Mouse (Mus musculus) midbrain, embryonic 15.5 days (tissue): ENCODE data around the gene Apoh. TPM values are rescaled to one million over a fixed set of nuclear protein-coding genes. Genes with fewer than 3 reads are reported as not detected.
A peak's percentile ranks its signal among the peaks of the same experiment; 100 is the strongest.

ENCODE experiments used
- ATAC-seq: fragments of 200-750 bp; cut with Nextera tagmentation; replicated peaks from 2 replicates; pipeline ENCODE4 v1.8.0; 2017; ENCODE audit warnings: moderate TSS enrichment
- H3K27ac ChIP-seq: fragments of 300-500 bp; sonication (generic); 2 replicates; pipeline ENCODE4 v1.5.1; 2015; ENCODE audit warnings: mild to moderate bottlenecking, inconsistent platforms
- H3K27me3 ChIP-seq: fragments of 300-500 bp; sonication (generic); replicated peaks from 2 replicates; pipeline ENCODE4 v1.6.1; 2015; ENCODE audit warnings: inconsistent platforms
- H3K36me3 ChIP-seq: fragments of 300-500 bp; sonication (generic); replicated peaks from 2 replicates; pipeline ENCODE4 v1.6.1; 2015; ENCODE audit warnings: inconsistent platforms
- H3K4me1 ChIP-seq: fragments of 300-500 bp; sonication (generic); 2 replicates; pipeline ENCODE4 v1.6.1; 2015; ENCODE audit warnings: inconsistent platforms
- H3K4me2 ChIP-seq: fragments of 300-500 bp; sonication (generic); 2 replicates; pipeline ENCODE4 v1.6.1; 2015; ENCODE audit warnings: inconsistent platforms, mild to moderate bottlenecking, moderate library complexity
- H3K4me3 ChIP-seq: fragments of 300-500 bp; sonication (generic); 2 replicates; pipeline ENCODE4 v1.5.1; 2015; ENCODE audit warnings: mild to moderate bottlenecking, inconsistent platforms
- H3K9ac ChIP-seq: fragments of 300-500 bp; sonication (generic); 2 replicates; pipeline ENCODE4 v1.6.1; 2015; ENCODE audit warnings: mild to moderate bottlenecking, inconsistent platforms
- H3K9me3 ChIP-seq: fragments of 300-500 bp; sonication (generic); 2 replicates; pipeline ENCODE4 v1.6.1; 2016; ENCODE audit warnings: inconsistent platforms
- WGBS: fragments of 180-500 bp; shearing (Covaris S2); methylation state at CpG from one replicate; pipeline ENCODE4 v1.1.7; 2015; ENCODE audit warnings: mixed read lengths; 5-methylcytosine and 5-hydroxymethylcytosine counted together
- polyA plus RNA-seq: library from polyadenylated mRNA; unstranded; fragments of >200 nt; fragmentation: Nextera tagmentation; extraction: Ambion mirVana; gene quantifications from 2 replicates; pipeline ENCODE4 v1.2.1, GENCODE M21; 2015

Gene Apoh
- polyA plus RNA-seq, 1 experiment from 2014 or later = 0.28 TPM

DNA sequence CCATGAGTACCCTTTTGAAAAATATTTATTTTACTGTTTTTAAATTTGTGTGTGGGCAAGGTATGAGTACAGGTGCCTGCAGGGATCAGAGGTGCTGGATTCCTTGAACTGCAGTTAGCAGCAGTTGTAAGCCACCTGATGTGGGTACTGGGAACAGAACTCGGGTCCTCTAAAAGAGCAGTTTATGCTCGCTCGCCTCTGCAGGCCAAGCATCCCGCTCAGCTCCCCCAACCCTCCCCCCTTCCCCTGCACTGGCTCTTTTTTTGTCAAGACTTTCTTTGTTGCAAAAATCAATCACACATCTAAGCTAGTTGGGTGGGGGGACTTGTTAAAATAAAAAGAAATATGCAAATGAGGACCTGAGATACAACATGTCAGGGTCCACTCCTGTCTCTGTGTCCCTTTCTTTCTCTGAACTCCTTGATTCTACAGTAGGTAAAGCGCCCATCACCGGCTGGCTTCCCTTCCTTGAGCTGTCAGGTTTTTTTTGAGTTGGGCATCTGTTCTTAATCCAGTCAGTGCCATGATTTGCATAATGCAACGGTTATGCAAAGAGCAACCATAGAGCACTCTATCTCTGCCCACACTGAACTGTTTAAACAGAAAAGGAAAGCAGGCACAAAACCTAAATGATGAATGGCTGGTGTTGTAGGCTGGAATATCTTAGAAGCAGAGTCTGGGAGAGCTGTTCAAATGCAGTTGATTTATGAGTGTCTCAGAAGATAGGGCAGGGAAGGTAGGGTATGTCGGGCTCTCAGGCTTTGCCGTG lies 66.9 kb downstream of the Apoh start:
- H3K9ac ChIP-seq = no peak overlapping the region
- 34% methylated on average over 7 of the region's 9 CpGs for WGBS
- 0 out of 2 replicates have a peak, but pooled peaks have one; percentile 24 for ATAC-seq
- H3K36me3 ChIP-seq = no peaks in the 10 kb centered on the region
- H3K27me3 ChIP-seq = no peaks in the 10 kb centered on the region
- H3K27ac ChIP-seq = no peak overlapping the region
- H3K9me3 ChIP-seq = no peaks in the 10 kb centered on the region
- no peak overlapping the region for H3K4me2 ChIP-seq
- H3K4me1 ChIP-seq = no peaks in the 10 kb centered on the region
- no peak overlapping the region for H3K4me3 ChIP-seq

DNA sequence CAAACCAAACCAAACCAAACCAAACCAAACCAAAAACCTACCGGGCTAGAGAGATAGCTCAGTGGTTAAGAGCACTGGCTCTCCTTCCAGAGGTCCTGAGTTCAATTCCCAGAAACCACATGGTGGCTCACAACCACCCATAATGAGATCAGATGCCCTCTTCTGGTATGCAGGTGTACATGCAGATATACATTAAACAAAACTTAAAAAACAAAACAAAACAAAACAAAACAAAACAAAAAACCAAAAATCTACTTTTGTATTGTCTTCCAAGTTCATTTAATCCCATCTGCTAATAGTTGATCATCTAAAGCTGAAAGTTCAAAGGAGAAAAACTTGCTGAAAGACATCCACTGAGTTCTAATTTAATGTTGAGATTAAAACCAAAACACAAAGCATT lies 73.2 kb downstream of the Apoh start:
- H3K4me2 ChIP-seq = no peak overlapping the region

DNA sequence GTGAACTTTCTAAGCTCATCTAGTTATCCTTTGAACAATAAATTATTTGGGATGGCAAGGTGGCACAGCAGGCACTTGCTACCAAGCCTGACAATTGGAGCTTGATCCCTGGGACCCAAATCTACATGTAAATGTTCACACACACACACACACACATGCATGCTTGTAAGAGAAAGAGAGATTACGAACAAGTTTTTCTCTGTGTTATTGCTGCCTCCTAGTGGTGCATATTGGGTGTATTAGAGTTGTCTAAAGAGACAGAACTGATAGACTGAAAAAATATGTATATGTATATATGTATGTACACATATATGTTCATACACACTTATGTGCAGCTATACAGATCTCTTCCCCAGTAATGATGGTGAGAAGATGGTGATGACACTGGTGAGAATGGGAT lies 75.4 kb downstream of the Apoh start:
- Histone ChIP-seq H3K27ac (no peak overlapping the region), H3K4me2 (no peak overlapping the region), H3K36me3 (no peaks in the 10 kb centered on the region), H3K9ac (no peak overlapping the region), H3K9me3 (no peaks in the 10 kb centered on the region), H3K27me3 (no peaks in the 10 kb centered on the region), H3K4me3 (no peak overlapping the region), H3K4me1 (peaks cover 7% of the 10 kb centered on the region)
- ATAC-seq = 0 out of 2 replicates have a peak, but pooled peaks have one; percentile 27
- 30% methylated on average over 1 of the region's 1 CpGs for WGBS

More for the DNA sequence above, 73.2 kb downstream of the Apoh start:
- no peak for ATAC-seq
- Histone ChIP-seq H3K4me1 (no peaks in the 10 kb centered on the region), H3K9me3 (no peaks in the 10 kb centered on the region), H3K4me3 (no peak overlapping the region), H3K27me3 (no peaks in the 10 kb centered on the region), H3K9ac (no peak overlapping the region), H3K27ac (no peak overlapping the region), H3K36me3 (no peaks in the 10 kb centered on the region)
- 93% methylated on average over 1 of the region's 1 CpGs for WGBS

DNA sequence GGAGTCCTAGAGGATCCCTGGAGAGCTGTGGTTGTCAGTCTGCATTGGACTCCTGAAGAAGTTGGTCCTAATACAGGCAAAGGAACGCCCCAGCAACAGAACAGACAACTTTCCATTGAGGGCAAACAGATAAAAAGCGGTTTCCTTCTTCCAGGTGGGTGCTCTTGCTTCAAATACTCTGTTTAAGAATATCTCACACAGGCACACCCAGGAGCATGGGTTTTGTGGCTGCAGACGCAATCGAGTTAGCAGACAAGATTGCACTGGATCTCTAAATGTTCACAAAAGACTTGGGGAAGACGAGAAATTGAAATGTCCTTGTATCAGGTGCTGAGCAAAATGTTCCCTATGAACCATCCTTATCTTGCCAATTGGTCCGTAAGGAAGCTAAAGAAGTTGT lies 76.1 kb downstream of the Apoh start:
- no peak overlapping the region for H3K9ac ChIP-seq
- H3K27ac ChIP-seq = no peak overlapping the region
- no peaks in the 10 kb centered on the region for H3K36me3 ChIP-seq
- no peaks in the 10 kb centered on the region for H3K9me3 ChIP-seq
- no peak overlapping the region for H3K4me2 ChIP-seq
- no peaks in the 10 kb centered on the region for H3K27me3 ChIP-seq
- no peak overlapping the region for H3K4me3 ChIP-seq
- H3K4me1 ChIP-seq = peaks cover 14% of the 10 kb centered on the region
- 94% methylated on average over 6 of the region's 6 CpGs for WGBS
- no peak for ATAC-seq

DNA sequence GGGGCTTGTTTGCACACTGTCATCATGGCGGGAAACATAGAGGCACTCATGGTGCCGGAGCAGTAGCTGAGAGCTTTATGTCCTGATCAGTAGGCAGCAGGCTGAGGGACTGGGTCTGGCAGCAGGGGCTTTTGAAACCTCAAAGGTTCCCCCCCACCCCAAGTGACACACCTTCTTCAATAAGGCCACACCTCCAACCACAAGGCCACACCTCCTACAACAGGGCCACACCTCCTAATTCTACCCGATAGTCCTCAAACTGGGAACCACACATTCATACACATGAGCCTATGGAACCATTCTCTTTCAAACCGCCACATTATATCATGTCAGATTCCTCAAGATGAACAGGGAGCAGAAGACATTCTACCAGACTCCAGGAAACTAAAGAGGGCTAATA lies 77.6 kb downstream of the Apoh start:
- Histone ChIP-seq H3K4me1 (peaks cover 21% of the 10 kb centered on the region), H3K27me3 (no peaks in the 10 kb centered on the region), H3K9ac (no peak overlapping the region), H3K4me3 (no peak overlapping the region), H3K4me2 (no peak overlapping the region), H3K9me3 (no peaks in the 10 kb centered on the region), H3K36me3 (no peaks in the 10 kb centered on the region), H3K27ac (no peak overlapping the region)
- no peak for ATAC-seq
- 75% methylated on average over 4 of the region's 4 CpGs for WGBS

DNA sequence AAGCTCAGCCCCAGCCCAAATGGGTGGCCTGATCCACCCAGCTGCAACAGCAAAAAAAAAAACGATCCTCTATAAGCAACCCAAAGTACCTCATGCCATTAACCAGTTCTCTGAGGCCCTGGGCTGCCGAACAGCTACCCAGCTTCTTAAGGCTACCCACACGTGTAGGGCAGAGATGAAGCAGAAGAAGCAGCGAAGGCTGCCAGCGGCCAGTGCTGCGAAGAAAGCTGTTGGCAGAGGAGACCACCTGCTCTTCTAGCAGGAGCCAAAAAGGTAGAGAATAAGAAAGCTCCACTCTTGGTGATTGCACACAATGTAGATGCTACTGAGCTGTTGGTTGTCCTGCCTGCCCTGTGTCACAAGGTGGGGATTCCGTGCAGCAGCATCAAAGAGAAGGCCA lies 80.1 kb downstream of the Apoh start:
- H3K27me3 ChIP-seq = no peaks in the 10 kb centered on the region
- 45% methylated on average over 7 of the region's 7 CpGs for WGBS
- H3K36me3 ChIP-seq = no peaks in the 10 kb centered on the region
- peak overlapping the region; percentile 77; the same call in 1 of the 2 replicates for H3K4me2 ChIP-seq
- no peak for ATAC-seq
- no peak overlapping the region for H3K4me3 ChIP-seq
- H3K27ac ChIP-seq = no peak overlapping the region
- no peaks in the 10 kb centered on the region for H3K9me3 ChIP-seq
- H3K9ac ChIP-seq = no peak overlapping the region
- H3K4me1 ChIP-seq = peaks cover 24% of the 10 kb centered on the region

DNA sequence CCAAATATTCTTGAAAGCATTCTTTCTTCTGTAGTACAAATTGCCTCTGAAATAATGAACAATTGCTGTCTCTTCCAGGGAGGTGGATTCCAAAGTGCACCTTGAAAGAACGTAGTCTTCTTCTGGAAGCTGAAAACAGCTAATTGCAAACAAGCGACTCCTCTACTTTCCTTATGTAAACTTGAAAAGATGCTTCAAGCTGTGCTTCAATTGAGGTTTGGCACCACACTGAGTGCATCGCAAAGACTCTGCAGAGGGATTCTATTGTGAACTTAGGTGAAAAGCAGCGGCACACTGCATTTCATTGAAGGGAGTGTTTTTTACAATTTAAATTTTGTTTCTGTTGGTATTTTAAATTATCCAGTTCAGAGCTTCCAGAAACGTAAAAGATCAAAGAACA lies 81.0 kb downstream of the Apoh start:
- 1% methylated on average over 5 of the region's 5 CpGs for WGBS
- Histone ChIP-seq H3K4me1 (peaks cover 24% of the 10 kb centered on the region), H3K9ac (peak overlapping the region; percentile 47; the same call in 1 of the 2 replicates), H3K27me3 (no peaks in the 10 kb centered on the region), H3K9me3 (no peaks in the 10 kb centered on the region), H3K4me2 (peak overlapping the region; percentile 77), H3K27ac (peak overlapping the region; percentile 55), H3K4me3 (peak overlapping the region; percentile 60), H3K36me3 (no peaks in the 10 kb centered on the region)
- no peak for ATAC-seq

DNA sequence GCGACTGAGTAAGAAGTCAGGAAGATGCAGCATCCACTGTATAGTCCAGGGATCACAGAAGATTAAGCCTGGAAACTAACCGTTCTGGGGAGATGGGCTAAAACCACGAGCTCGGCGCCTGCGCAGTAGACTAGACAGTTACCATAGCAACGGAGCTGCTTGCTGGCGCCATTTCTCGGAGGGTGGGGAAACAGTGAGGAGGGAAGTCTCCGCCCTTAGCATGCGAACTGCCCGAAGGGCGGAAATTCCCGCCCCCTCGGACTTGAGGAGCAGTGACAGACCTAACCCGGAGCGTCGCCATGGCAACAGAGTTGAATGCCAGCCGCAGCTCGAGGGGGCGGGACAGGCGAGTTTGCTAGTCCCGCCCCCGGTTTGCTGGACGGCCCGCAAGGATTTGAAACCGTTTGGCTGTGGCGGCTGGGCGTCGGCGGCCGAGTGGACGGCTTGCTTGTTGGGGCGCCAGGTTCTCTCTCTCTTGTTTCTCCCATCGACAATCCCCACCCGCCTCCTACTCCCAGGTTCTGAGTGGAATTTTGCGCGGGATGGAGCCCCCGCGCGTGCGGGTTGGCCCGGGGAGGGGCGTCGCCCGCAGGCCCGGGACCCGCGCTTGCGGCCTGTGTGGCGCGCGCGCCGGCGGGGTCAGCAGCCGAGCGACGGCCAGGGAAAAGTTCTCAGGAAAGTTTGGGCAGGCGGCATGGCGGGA lies 81.9 kb downstream of the Apoh start, which contains the start of gene Cep112:
Gene Cep112, plus strand, starts transcription at position 304 of the 703 bp plus-strand sequence.
- peak within 1 kb of the TSS; percentile 47 for H3K9ac ChIP-seq
- peak within 1 kb of the TSS; percentile 77 for H3K4me2 ChIP-seq
- under 1% methylated on average over 59 of the region's 61 CpGs for WGBS
- peak within 1 kb of the TSS; percentile 60 for H3K4me3 ChIP-seq
- ATAC-seq = peak; percentile 96
- peaks cover 24% of the 10 kb centered on the region for H3K4me1 ChIP-seq
- H3K27ac ChIP-seq = peak within 1 kb of the TSS; percentile 55
- H3K9me3 ChIP-seq = no peaks in the 10 kb centered on the region
- no peaks in the 10 kb centered on the region for H3K36me3 ChIP-seq
- H3K27me3 ChIP-seq = no peaks in the 10 kb centered on the region

DNA sequence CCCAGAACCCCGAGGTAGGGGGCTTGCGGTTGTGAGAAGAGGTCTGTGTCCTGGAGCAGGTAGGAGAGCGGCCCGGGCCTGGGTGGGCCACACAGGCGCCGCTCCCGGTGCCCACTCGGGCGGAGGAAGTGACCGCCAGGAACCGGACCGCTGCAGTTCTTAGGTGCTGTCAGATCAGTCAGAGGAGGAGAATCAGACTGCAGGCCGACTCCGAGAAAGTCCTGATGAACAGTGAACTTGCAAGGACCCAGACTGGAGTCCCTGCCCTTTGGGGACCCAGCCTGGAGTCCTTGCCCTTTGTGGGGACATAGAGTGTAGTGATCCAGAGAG lies 82.4 kb downstream of the Apoh start:
- Histone ChIP-seq H3K4me1 (peaks cover 24% of the 10 kb centered on the region), H3K9ac (peak overlapping the region; percentile 47), H3K36me3 (no peaks in the 10 kb centered on the region), H3K9me3 (no peaks in the 10 kb centered on the region), H3K27ac (peak overlapping the region; percentile 55; the same call in 1 of the 2 replicates), H3K27me3 (no peaks in the 10 kb centered on the region), H3K4me2 (peak overlapping the region; percentile 77), H3K4me3 (peak overlapping the region; percentile 60)
- 6% methylated on average over 14 of the region's 14 CpGs for WGBS
- peak; percentile 82 for ATAC-seq

DNA sequence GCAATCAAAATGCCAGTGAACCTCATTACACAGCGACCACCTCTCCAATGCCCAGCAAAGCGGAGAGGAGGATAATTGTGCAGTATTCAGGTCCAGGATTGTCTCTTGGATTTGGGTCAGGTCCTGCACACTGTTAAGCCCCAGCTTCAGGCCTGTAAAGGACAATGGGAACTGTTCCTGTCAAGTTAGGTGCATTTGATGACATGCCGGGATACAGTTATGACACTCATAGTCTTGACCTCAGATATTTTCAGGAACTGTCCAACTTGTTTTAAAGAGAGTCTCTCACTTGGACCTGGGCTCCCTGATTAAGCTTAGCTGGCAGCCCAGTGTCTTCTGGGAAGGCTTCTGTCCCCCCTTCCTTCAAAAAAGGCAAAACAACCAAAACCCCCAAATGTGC lies 82.9 kb downstream of the Apoh start:
- Histone ChIP-seq H3K4me3 (no peak overlapping the region), H3K4me1 (peaks cover 24% of the 10 kb centered on the region), H3K4me2 (peak overlapping the region; percentile 77; the same call in 1 of the 2 replicates), H3K9ac (no peak overlapping the region), H3K27me3 (no peaks in the 10 kb centered on the region), H3K27ac (no peak overlapping the region), H3K36me3 (no peaks in the 10 kb centered on the region), H3K9me3 (no peaks in the 10 kb centered on the region)
- 78% methylated on average over 3 of the region's 3 CpGs for WGBS
- no peak for ATAC-seq

DNA sequence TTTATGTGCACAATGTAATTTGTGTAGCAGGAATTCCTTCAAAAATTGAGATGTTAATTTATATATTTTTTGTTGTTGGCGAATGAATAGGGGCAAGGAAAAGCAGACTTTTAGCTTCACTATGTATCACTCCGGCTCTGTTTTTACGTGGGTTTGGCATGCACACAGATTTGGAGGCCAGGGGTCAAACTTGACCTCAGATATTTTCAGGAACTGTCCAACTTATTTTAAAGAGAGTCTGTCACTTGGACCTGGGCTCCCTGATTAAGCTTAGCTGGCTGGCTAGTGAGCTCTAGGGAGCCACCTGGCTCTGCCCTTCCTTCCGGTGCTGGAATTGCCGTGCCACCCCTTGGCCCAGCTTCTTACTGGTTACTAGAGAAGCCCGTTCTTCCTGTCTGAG lies 84.0 kb downstream of the Apoh start:
- Histone ChIP-seq H3K27ac (no peak overlapping the region), H3K4me2 (no peak overlapping the region), H3K4me1 (peaks cover 24% of the 10 kb centered on the region), H3K4me3 (no peak overlapping the region), H3K9me3 (no peaks in the 10 kb centered on the region), H3K36me3 (no peaks in the 10 kb centered on the region), H3K27me3 (no peaks in the 10 kb centered on the region), H3K9ac (no peak overlapping the region)
- 50% methylated on average over 6 of the region's 6 CpGs for WGBS
- ATAC-seq = no peak

DNA sequence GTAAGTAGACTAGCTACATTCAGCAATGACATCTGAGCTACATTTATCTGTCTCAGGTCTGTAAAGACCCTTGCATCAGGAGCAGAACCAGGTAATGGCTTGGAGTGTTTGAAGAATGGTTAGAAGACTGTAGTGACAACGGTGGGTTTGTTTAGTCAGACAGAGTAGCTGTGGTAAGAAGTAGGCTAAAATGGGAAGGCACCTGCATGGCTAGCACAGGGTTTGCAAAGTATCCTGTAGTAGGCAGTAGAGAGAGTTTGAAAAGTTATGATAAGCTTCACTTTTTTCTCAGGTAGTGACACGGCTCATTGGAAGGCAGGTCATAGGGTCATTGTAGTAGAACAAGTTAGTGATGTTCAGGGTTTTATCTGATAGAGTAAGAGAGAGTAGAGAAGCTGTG lies 85.9 kb downstream of the Apoh start:
- H3K9me3 ChIP-seq = no peaks in the 10 kb centered on the region
- no peak overlapping the region for H3K4me3 ChIP-seq
- no peaks in the 10 kb centered on the region for H3K27me3 ChIP-seq
- no peaks in the 10 kb centered on the region for H3K36me3 ChIP-seq
- WGBS = 95% methylated on average over 2 of the region's 2 CpGs
- H3K27ac ChIP-seq = no peak overlapping the region
- no peak for ATAC-seq
- no peak overlapping the region for H3K9ac ChIP-seq
- H3K4me1 ChIP-seq = peaks cover 12% of the 10 kb centered on the region
- H3K4me2 ChIP-seq = no peak overlapping the region
